Mouse (Mus musculus) G1E (cell line): Measurements from ENCODE around the gene Arrdc2. TPM values are rescaled to one million over a fixed set of nuclear protein-coding genes. Genes with fewer than 3 reads are reported as not detected.

ENCODE experiments used
- ATAC-seq: 2 replicates; pipeline ENCODE4 v1.8.0; 2016; ENCODE audit warnings: mild to moderate bottlenecking; ENCODE audit not compliant: insufficient number of reproducible peaks, poor library complexity, low FRiP score, severe bottlenecking; ENCODE audit errors: extremely low read depth
- DNase-seq: peaks from one replicate; pipeline ENCODE4 v3.0.0; 2012; ENCODE audit warnings: low spot score
- H3K27me3 ChIP-seq: 2 replicates; pipeline ENCODE4 v1.6.1; 2012; ENCODE audit warnings: mild to moderate bottlenecking, low read length, inconsistent platforms; ENCODE audit not compliant: insufficient read depth
- H3K36me3 ChIP-seq: replicated peaks from 2 replicates; pipeline ENCODE3; 2012; ENCODE audit warnings: mild to moderate bottlenecking, inconsistent platforms
- H3K4me1 ChIP-seq: 2 replicates; pipeline ENCODE4 v1.6.1; 2012; ENCODE audit warnings: low read depth, low read length, inconsistent platforms, mixed read lengths; ENCODE audit not compliant: insufficient read depth
- H3K4me3 ChIP-seq: 2 replicates; pipeline ENCODE4 v1.5.1; 2012; ENCODE audit warnings: low read depth, mild to moderate bottlenecking, inconsistent platforms, low read length, moderate library complexity, mixed read lengths
- H3K9me3 ChIP-seq: replicated peaks from 2 replicates; pipeline ENCODE4 v1.6.1; 2012; ENCODE audit warnings: inconsistent platforms
- CTCF ChIP-seq: IDR thresholded peaks from 2 replicates; pipeline ENCODE4 v1.5.1; 2012; ENCODE audit warnings: low read depth, low read length, inconsistent platforms, mixed read lengths
- GATA1 ChIP-seq: IDR thresholded peaks from 2 replicates; pipeline ENCODE4 v1.6.1; 2012; ENCODE audit warnings: borderline replicate concordance, low read length, inconsistent platforms, mixed read lengths
- GATA2 ChIP-seq: IDR thresholded peaks from 2 replicates; pipeline ENCODE4 v1.6.1; 2012; ENCODE audit warnings: low read depth, low read length, inconsistent platforms, borderline replicate concordance
- POLR2AphosphoS5 ChIP-seq: IDR thresholded peaks from 2 replicates; pipeline ENCODE4 v1.6.1; 2012; ENCODE audit warnings: low read depth, low read length, inconsistent platforms; ENCODE audit not compliant: insufficient replicate concordance
- TAL1 ChIP-seq: conservative IDR thresholded peaks from 2 replicates; pipeline ENCODE4 v1.6.1; 2012; ENCODE audit warnings: low read depth, low read length, inconsistent platforms, mixed read lengths
- polyA plus RNA-seq: library from polyadenylated mRNA; stranded (reverse); fragments of >175 nt; gene quantifications from 2 replicates; pipeline ENCODE4 v1.2.3, GENCODE M21; 2012
- total RNA-seq, 2 experiments: library from RNA; stranded (forward) in 1 of 2; stranded (reverse) in 1 of 2; fragments of 200-1000 nt in 1 of 2; fragments of >200 nt in 1 of 2; fragmentation: Nextera tagmentation in 1 of 2; gene quantifications; 2 replicates each; pipeline ENCODE4 v1.2.3; 2014 to 2017

Arrdc2 gene
- total and polyA plus RNA-seq, 3 experiments: 12.3 to 78.9 (median 19.6) TPM

- peaks cover 82% of the 10 kb centered on the region for H3K4me1 ChIP-seq
- H3K36me3 ChIP-seq: peaks cover 78% of the 10 kb centered on the region
- DNase-seq (no peak), ATAC-seq (no peak)
- peak overlapping the region; percentile 90 for H3K4me3 ChIP-seq
- TF ChIP-seq GATA1: no peak
- TF ChIP-seq CTCF: no peak
- no peak for TF ChIP-seq POLR2AphosphoS5
- TF ChIP-seq GATA2: no peak
- TF ChIP-seq TAL1: no peak
- no peaks in the 10 kb centered on the region for H3K9me3 ChIP-seq
- no peaks in the 10 kb centered on the region; the same call in 1 of the 2 replicates for H3K27me3 ChIP-seq
Observed at GRCm38 (mm10) chr8:70790846-70791245, 48.7 kb downstream of the Arrdc2 start.

GRCm38 (mm10) chr8:70789046-70789445 lies 50.5 kb downstream of the Arrdc2 start:
- TF ChIP-seq GATA2: no peak
- no peak for TF ChIP-seq GATA1
- no peak for TF ChIP-seq POLR2AphosphoS5
- TF ChIP-seq CTCF: no peak
- no peak for TF ChIP-seq TAL1
- peaks cover 80% of the 10 kb centered on the region for H3K36me3 ChIP-seq
- H3K27me3 ChIP-seq: no peaks in the 10 kb centered on the region; the same call in 1 of the 2 replicates
- ATAC-seq: no peak
- H3K9me3 ChIP-seq: no peaks in the 10 kb centered on the region
- peaks cover 83% of the 10 kb centered on the region for H3K4me1 ChIP-seq
- H3K4me3 ChIP-seq: no peak overlapping the region
- DNase-seq: no peak

DNA sequence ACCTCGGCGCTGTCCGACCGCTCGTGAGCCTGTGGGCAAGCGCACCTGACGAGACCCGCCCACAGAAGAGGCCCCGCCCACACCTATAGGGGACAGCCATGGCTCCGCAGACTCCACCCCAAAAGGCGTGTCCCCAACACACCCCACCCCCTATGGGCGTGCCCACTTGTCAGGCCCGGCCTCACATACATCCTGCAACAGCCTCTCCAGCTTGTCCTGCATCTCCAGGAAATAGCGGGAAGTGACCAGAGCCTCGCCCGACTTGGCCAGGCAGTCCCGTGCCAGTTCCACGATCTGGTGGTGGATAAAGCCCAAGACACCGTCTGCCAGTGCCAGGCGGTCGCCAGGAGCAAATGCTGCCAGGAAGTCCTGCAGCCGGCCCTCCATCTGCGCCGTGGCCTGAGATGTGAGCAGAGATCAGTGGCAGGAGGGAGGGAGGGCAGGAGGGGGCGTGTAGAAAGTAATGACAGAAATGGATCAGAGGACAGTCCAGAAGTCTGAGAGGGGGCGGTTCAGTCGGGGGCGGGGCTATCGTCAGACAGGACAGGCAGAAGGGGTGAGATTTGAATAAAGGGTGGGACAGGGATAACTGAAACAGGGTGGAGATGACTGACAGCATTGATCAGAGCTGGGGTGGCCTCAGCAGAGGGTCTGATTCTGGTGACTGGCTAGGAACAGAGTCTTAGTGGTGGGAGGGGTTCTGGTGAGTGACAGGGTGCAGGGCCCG lies 51.4 kb downstream of the Arrdc2 start:
- Histone ChIP-seq H3K27me3 (no peaks in the 10 kb centered on the region; the same call in 1 of the 2 replicates), H3K9me3 (no peaks in the 10 kb centered on the region), H3K4me3 (no peak overlapping the region), H3K36me3 (peaks cover 82% of the 10 kb centered on the region), H3K4me1 (peaks cover 73% of the 10 kb centered on the region)
- no peak for TF ChIP-seq POLR2AphosphoS5
- TF ChIP-seq TAL1: no peak
- no peak for TF ChIP-seq CTCF
- TF ChIP-seq GATA2: no peak
- no peak for TF ChIP-seq GATA1
- DNase-seq: no peak
- no peak for ATAC-seq

DNA sequence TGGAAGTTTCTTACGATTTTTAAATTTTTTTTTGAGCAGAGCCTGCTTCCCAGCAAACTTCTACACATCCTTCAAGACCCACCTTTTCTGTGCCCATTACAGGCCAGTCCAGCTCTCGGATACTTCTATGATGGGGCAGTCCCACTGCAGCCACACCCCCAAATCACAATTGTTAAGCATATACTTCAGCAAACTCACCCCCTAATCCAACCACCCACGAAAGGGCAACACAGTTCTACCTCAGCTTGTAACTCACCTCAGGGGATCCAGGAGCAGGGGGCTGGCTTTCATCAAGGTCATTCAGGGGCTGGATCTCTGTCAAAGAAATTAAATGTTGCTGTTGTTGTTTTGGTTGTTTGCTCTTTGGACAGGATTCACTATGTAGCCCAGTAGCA lies 52.5 kb downstream of the Arrdc2 start:
- Histone ChIP-seq H3K4me1 (peaks cover 65% of the 10 kb centered on the region), H3K27me3 (no peaks in the 10 kb centered on the region; the same call in 1 of the 2 replicates), H3K36me3 (peaks cover 90% of the 10 kb centered on the region), H3K9me3 (no peaks in the 10 kb centered on the region), H3K4me3 (no peak overlapping the region)
- no peak for ATAC-seq
- DNase-seq: no peak
- TF ChIP-seq TAL1 (no peak), POLR2AphosphoS5 (no peak), GATA1 (no peak), GATA2 (no peak), CTCF (no peak)

DNA sequence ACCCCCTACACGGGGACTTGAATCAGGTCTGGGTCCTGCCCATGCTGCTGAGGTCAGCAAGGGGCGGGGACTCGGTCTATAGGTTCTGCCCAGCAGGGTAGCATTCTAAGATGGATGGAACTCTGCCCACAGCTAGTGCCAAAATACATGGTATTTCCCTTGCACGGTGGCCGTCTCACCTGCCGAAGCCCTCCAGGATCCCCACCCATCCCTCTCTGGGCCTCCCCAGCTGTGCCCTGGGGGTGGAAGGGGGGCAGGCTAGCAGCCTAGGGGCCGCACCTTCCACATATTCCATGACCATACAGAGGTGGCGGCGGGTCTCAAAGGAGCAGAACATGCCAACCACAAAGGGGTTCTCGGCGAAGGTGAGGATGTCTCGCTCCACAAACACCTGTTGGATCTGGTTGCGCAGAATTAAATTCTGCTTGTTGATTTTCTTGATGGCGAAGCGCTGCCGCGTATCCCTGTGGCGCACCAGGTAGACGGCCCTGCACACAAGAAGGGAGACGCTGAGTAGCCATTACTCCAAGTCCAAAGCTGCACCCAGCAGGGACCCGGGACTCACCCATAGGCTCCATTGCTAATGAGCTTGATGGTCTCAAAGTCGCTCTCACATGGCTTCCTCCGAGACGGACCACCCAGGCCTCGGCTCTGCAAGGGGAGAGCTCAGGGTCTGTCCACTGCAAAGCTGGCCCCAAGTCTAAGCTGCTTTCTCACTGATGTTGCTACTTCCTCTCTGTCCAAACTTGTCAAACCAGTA lies 53.0 kb downstream of the Arrdc2 start:
- no peak for ATAC-seq
- H3K4me3 ChIP-seq: no peak overlapping the region; the same call in 1 of the 2 replicates
- H3K27me3 ChIP-seq: no peaks in the 10 kb centered on the region; the same call in 1 of the 2 replicates
- peaks cover 95% of the 10 kb centered on the region for H3K36me3 ChIP-seq
- no peaks in the 10 kb centered on the region for H3K9me3 ChIP-seq
- H3K4me1 ChIP-seq: peaks cover 60% of the 10 kb centered on the region
- no peak for DNase-seq
- TF ChIP-seq CTCF (no peak), GATA2 (no peak), GATA1 (no peak), TAL1 (no peak), POLR2AphosphoS5 (no peak)

Other genes with a start within 250 kb of the Arrdc2 start
- gene Isyna1, start 245.3 kb downstream of the Arrdc2 start, total RNA-seq (2014; fragmentation: Nextera tagmentation): 22.9 and 24.4 TPM in 2 replicates
- gene Isyna1, start 245.3 kb downstream of the Arrdc2 start, total RNA-seq (2017): 35.8 and 36.8 TPM in 2 replicates
- gene Isyna1, start 245.3 kb downstream of the Arrdc2 start, polyA plus RNA-seq: 141 and 157 TPM in 2 replicates
- 21.7 and 31.0 TPM in 2 replicates for gene Ssbp4, start 230.8 kb downstream of the Arrdc2 start, total RNA-seq (2014; fragmentation: Nextera tagmentation)
- gene Ssbp4, start 230.8 kb downstream of the Arrdc2 start, total RNA-seq (2017): 51.7 and 114 TPM in 2 replicates
- gene Ssbp4, start 230.8 kb downstream of the Arrdc2 start, polyA plus RNA-seq: 606 and 1,025 TPM in 2 replicates
- gene Lrrc25, start 223.6 kb downstream of the Arrdc2 start, total RNA-seq (2014; fragmentation: Nextera tagmentation): 1.3 and 2.6 TPM in 2 replicates
- gene Lrrc25, start 223.6 kb downstream of the Arrdc2 start, total RNA-seq (2017): 1.2 and 1.6 TPM in 2 replicates
- 1.6 and 1.7 TPM in 2 replicates for gene Lrrc25, start 223.6 kb downstream of the Arrdc2 start, polyA plus RNA-seq
- not detected in 2 replicates for gene Gdf15, start 207.3 kb downstream of the Arrdc2 start, total RNA-seq (2014; fragmentation: Nextera tagmentation)
- gene Gdf15, start 207.3 kb downstream of the Arrdc2 start, total RNA-seq (2017): not detected in 2 replicates
- gene Gdf15, start 207.3 kb downstream of the Arrdc2 start, polyA plus RNA-seq: 0.03 and 0.06 TPM in 2 replicates
- 16.6 and 23.1 TPM in 2 replicates for gene Pgpep1, start 179.3 kb downstream of the Arrdc2 start, total RNA-seq (2014; fragmentation: Nextera tagmentation)
- gene Pgpep1, start 179.3 kb downstream of the Arrdc2 start, total RNA-seq (2017): 9.4 and 9.5 TPM in 2 replicates
- 3.1 and 3.3 TPM in 2 replicates for gene Pgpep1, start 179.3 kb downstream of the Arrdc2 start, polyA plus RNA-seq
- 94.1 and 95.7 TPM in 2 replicates for gene Lsm4, start 166.5 kb downstream of the Arrdc2 start, total RNA-seq (2014; fragmentation: Nextera tagmentation)
- gene Lsm4, start 166.5 kb downstream of the Arrdc2 start, total RNA-seq (2017): 151 and 174 TPM in 2 replicates
- 889 and 1,166 TPM in 2 replicates for gene Lsm4, start 166.5 kb downstream of the Arrdc2 start, polyA plus RNA-seq
- gene Jund, start 140.8 kb downstream of the Arrdc2 start, total RNA-seq (2014; fragmentation: Nextera tagmentation): 60.3 and 72.4 TPM in 2 replicates
- gene Jund, start 140.8 kb downstream of the Arrdc2 start, total RNA-seq (2017): 40.2 and 75.5 TPM in 2 replicates
- gene Jund, start 140.8 kb downstream of the Arrdc2 start, polyA plus RNA-seq: 183 and 252 TPM in 2 replicates
- not detected in 2 replicates for gene Iqcn, start 136.3 kb downstream of the Arrdc2 start, total RNA-seq (2014; fragmentation: Nextera tagmentation)
- gene Iqcn, start 136.3 kb downstream of the Arrdc2 start, total RNA-seq (2017): 0.05 and 0.06 TPM in 2 replicates
- 0.02 TPM in 1 of 2 replicates, not detected in the other for gene Iqcn, start 136.3 kb downstream of the Arrdc2 start, polyA plus RNA-seq
- 1.6 and 3.7 TPM in 2 replicates for gene Gm3336, start 121.2 kb downstream of the Arrdc2 start, total RNA-seq (2014; fragmentation: Nextera tagmentation)
- 0.93 and 2.8 TPM in 2 replicates for gene Gm3336, start 121.2 kb downstream of the Arrdc2 start, total RNA-seq (2017)
- gene Gm3336, start 121.2 kb downstream of the Arrdc2 start, polyA plus RNA-seq: 0.66 and 0.68 TPM in 2 replicates
- gene Pde4c, start 116.0 kb downstream of the Arrdc2 start, total RNA-seq (2014; fragmentation: Nextera tagmentation): 0.83 TPM in 1 of 2 replicates, not detected in the other
- 0.22 TPM in 1 of 2 replicates, not detected in the other for gene Pde4c, start 116.0 kb downstream of the Arrdc2 start, total RNA-seq (2017)
- 0.41 and 0.95 TPM in 2 replicates for gene Pde4c, start 116.0 kb downstream of the Arrdc2 start, polyA plus RNA-seq
- 11.2 and 11.4 TPM in 2 replicates for gene Rab3a, start 85.0 kb downstream of the Arrdc2 start, total RNA-seq (2014; fragmentation: Nextera tagmentation)
- 4.6 and 7.0 TPM in 2 replicates for gene Rab3a, start 85.0 kb downstream of the Arrdc2 start, total RNA-seq (2017)
- gene Rab3a, start 85.0 kb downstream of the Arrdc2 start, polyA plus RNA-seq: 10.8 and 15.4 TPM in 2 replicates
- 63.1 and 67.1 TPM in 2 replicates for gene Mpv17l2, start 78.8 kb downstream of the Arrdc2 start, total RNA-seq (2014; fragmentation: Nextera tagmentation)
- gene Mpv17l2, start 78.8 kb downstream of the Arrdc2 start, total RNA-seq (2017): 13.5 and 13.9 TPM in 2 replicates
- gene Mpv17l2, start 78.8 kb downstream of the Arrdc2 start, polyA plus RNA-seq: 89.1 and 101 TPM in 2 replicates
- gene Pik3r2, start 63.0 kb downstream of the Arrdc2 start, total RNA-seq (2014; fragmentation: Nextera tagmentation): 7.1 and 16.3 TPM in 2 replicates
- gene Pik3r2, start 63.0 kb downstream of the Arrdc2 start, total RNA-seq (2017): 11.8 and 13.3 TPM in 2 replicates
- 55.0 and 68.8 TPM in 2 replicates for gene Pik3r2, start 63.0 kb downstream of the Arrdc2 start, polyA plus RNA-seq
- gene Mast3, start 34.7 kb downstream of the Arrdc2 start, total RNA-seq (2014; fragmentation: Nextera tagmentation): 79.8 and 104 TPM in 2 replicates
- 15.7 and 18.9 TPM in 2 replicates for gene Mast3, start 34.7 kb downstream of the Arrdc2 start, total RNA-seq (2017)
- gene Mast3, start 34.7 kb downstream of the Arrdc2 start, polyA plus RNA-seq: 323 and 357 TPM in 2 replicates
- 1.9 and 2.7 TPM in 2 replicates for gene Il12rb1, start 31.3 kb downstream of the Arrdc2 start, total RNA-seq (2014; fragmentation: Nextera tagmentation)
- gene Il12rb1, start 31.3 kb downstream of the Arrdc2 start, total RNA-seq (2017): 2.3 and 3.1 TPM in 2 replicates
- gene Il12rb1, start 31.3 kb downstream of the Arrdc2 start, polyA plus RNA-seq: 4.6 and 5.6 TPM in 2 replicates
- gene Kcnn1, start 23.5 kb upstream of the Arrdc2 start, total RNA-seq (2014; fragmentation: Nextera tagmentation): not detected in 2 replicates
- 0.12 and 0.22 TPM in 2 replicates for gene Kcnn1, start 23.5 kb upstream of the Arrdc2 start, total RNA-seq (2017)
- gene Kcnn1, start 23.5 kb upstream of the Arrdc2 start, polyA plus RNA-seq: 0.02 and 0.03 TPM in 2 replicates
- 17.0 and 18.9 TPM in 2 replicates for gene Ccdc124, start 34.2 kb upstream of the Arrdc2 start, total RNA-seq (2014; fragmentation: Nextera tagmentation)
- gene Ccdc124, start 34.2 kb upstream of the Arrdc2 start, total RNA-seq (2017): 16.1 and 16.7 TPM in 2 replicates
- 171 and 172 TPM in 2 replicates for gene Ccdc124, start 34.2 kb upstream of the Arrdc2 start, polyA plus RNA-seq
- gene Slc5a5, start 53.0 kb upstream of the Arrdc2 start, total RNA-seq (2014; fragmentation: Nextera tagmentation): not detected in 2 replicates
- gene Slc5a5, start 53.0 kb upstream of the Arrdc2 start, total RNA-seq (2017): 0.06 TPM in 1 of 2 replicates, not detected in the other
- 0.26 and 0.28 TPM in 2 replicates for gene Slc5a5, start 53.0 kb upstream of the Arrdc2 start, polyA plus RNA-seq
- gene Rpl18a, start 57.7 kb upstream of the Arrdc2 start, total RNA-seq (2014; fragmentation: Nextera tagmentation): 12,197 and 12,967 TPM in 2 replicates
- 1,575 and 1,810 TPM in 2 replicates for gene Rpl18a, start 57.7 kb upstream of the Arrdc2 start, total RNA-seq (2017)
- gene Rpl18a, start 57.7 kb upstream of the Arrdc2 start, polyA plus RNA-seq: 3,365 and 5,482 TPM in 2 replicates
- gene Map1s, start 66.2 kb upstream of the Arrdc2 start, total RNA-seq (2014; fragmentation: Nextera tagmentation): 26.3 and 29.6 TPM in 2 replicates
- 8.7 and 9.5 TPM in 2 replicates for gene Map1s, start 66.2 kb upstream of the Arrdc2 start, total RNA-seq (2017)
- gene Map1s, start 66.2 kb upstream of the Arrdc2 start, polyA plus RNA-seq: 135 and 147 TPM in 2 replicates